Mouse (Mus musculus) brain, adult 10 weeks (tissue): ENCODE data around the gene March4. TPM values are rescaled to one million over a fixed set of nuclear protein-coding genes. Genes with fewer than 3 reads are reported as not detected.

ENCODE experiments used
- polyA plus RNA-seq: library from polyadenylated mRNA; stranded (reverse); fragments of 350-450 nt; fragmentation: Illumina TruSeq; extraction: RNeasy Lipid Tissue Mini Kit (QIAGEN cat#74804); gene quantifications from one replicate; pipeline ENCODE4 v1.2.3, GENCODE M21; 2015; ENCODE audit warnings: low read depth, low replicate concordance

The March4 gene
- 10.8 TPM for polyA plus RNA-seq

DNA sequence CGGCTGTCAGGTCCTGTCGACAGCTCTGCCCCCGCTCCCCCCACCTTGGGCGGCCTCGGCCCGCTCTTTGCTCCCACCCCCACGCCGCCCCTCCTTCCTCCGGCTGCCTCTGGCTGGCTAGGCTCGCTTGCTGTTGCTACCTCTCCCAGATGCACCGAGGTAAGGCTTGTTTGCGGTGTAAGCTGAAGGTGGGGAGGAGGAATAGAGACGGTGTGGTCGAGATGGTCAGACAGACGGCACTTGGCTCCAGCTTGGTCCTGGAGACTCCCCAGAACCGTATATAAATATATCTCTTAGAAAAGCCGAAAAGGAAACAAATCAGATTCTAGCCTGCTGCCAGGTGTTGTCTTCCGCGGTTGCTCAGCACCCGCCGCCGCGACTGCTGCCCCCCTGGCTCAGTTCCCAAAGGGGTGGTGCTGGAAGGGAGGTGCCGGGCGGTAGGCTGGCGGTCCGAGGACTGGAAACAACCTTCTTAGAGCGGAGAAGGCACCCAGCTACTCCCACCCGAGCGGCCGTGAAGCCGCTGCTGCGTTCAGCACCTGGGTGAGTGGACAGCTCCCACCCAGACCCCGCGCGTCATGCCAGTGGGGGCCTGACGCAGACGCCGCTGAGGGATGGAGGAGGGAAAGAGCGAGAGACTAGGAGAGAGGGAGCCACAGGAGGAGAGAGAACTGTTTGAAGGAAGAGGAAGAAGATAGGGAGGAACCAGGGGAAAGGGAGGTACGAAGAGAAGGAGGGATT lies at the start of gene March4:
Gene March4 (minus strand): TSS at position 320 of the 741 bp plus-strand sequence.

GRCm38 (mm10) chr1:72582947-72583731 lies 46.4 kb upstream of the March4 start, which contains the start of gene Smarcal1:
TSS of gene Smarcal1 (plus strand) at chr1:72583251.

Other genes with a start within 250 kb of the March4 start
- 17.7 TPM for gene Xrcc5, start 229.5 kb downstream of the March4 start, polyA plus RNA-seq
- gene Smarcal1, start 46.3 kb upstream of the March4 start, polyA plus RNA-seq = 38.9 TPM
- not detected for gene Ankar, start 163.6 kb upstream of the March4 start, polyA plus RNA-seq
- gene Rpl37a, start 174.4 kb upstream of the March4 start, polyA plus RNA-seq = 883 TPM